Mouse (Mus musculus) G1E (cell line): Measurements from ENCODE around the gene Deup1.

Experiments used
- CTCF ChIP-seq: IDR thresholded peaks from 2 replicates; pipeline ENCODE4 v1.5.1; 2012; ENCODE audit warnings: low read depth, low read length, inconsistent platforms, mixed read lengths
- GATA1 ChIP-seq: IDR thresholded peaks from 2 replicates; pipeline ENCODE4 v1.6.1; 2012; ENCODE audit warnings: borderline replicate concordance, low read length, inconsistent platforms, mixed read lengths
- GATA2 ChIP-seq: IDR thresholded peaks from 2 replicates; pipeline ENCODE4 v1.6.1; 2012; ENCODE audit warnings: low read depth, low read length, inconsistent platforms, borderline replicate concordance
- POLR2AphosphoS5 ChIP-seq: IDR thresholded peaks from 2 replicates; pipeline ENCODE4 v1.6.1; 2012; ENCODE audit warnings: low read depth, low read length, inconsistent platforms; ENCODE audit not compliant: insufficient replicate concordance
- TAL1 ChIP-seq: conservative IDR thresholded peaks from 2 replicates; pipeline ENCODE4 v1.6.1; 2012; ENCODE audit warnings: low read depth, low read length, inconsistent platforms, mixed read lengths

- no peak for TF ChIP-seq CTCF
- no peak for TF ChIP-seq GATA1
- no peak for TF ChIP-seq POLR2AphosphoS5
- TF ChIP-seq TAL1, result no peak
- no peak for TF ChIP-seq GATA2
These were observed 85.9 kb downstream of the Deup1 start for GRCm38 (mm10) chr9:15541735-15542354.
